Mouse (Mus musculus) midbrain, embryonic 14.5 days (tissue): Measurements from ENCODE around the gene Zranb1. TPM values are rescaled to one million over a fixed set of nuclear protein-coding genes. Genes with fewer than 3 reads are reported as not detected.
A peak's percentile ranks its signal among the peaks of the same experiment; 100 is the strongest.

Experiments
- ATAC-seq: fragments of 200-750 bp; cut with Nextera tagmentation; 2 replicates; pipeline ENCODE4 v1.8.0; 2017; ENCODE audit warnings: moderate number of reproducible peaks, moderate library complexity; ENCODE audit not compliant: low FRiP score, low TSS enrichment
- DNase-seq: peaks from one replicate; pipeline ENCODE4 v3.0.0-alpha.2; 2015
- H3K27ac ChIP-seq: fragments of 300-500 bp; sonication (generic); replicated peaks from 2 replicates; pipeline ENCODE4 v1.5.1; 2014; ENCODE audit warnings: mild to moderate bottlenecking, low read depth, low read length, moderate library complexity
- H3K27me3 ChIP-seq: fragments of 300-500 bp; sonication (generic); 2 replicates; pipeline ENCODE4 v1.6.1; 2014; ENCODE audit warnings: low read length, control low read depth, mixed read lengths; ENCODE audit not compliant: control insufficient read depth, insufficient read depth
- H3K36me3 ChIP-seq: fragments of 300-500 bp; sonication (generic); 2 replicates; pipeline ENCODE4 v1.6.1; 2014; ENCODE audit warnings: low read length, control low read depth; ENCODE audit not compliant: control insufficient read depth, insufficient read depth
- H3K4me1 ChIP-seq: fragments of 300-500 bp; sonication (generic); 2 replicates; pipeline ENCODE4 v1.6.1; 2014; ENCODE audit warnings: mild to moderate bottlenecking, antibody characterized with exemption, low read length, control low read depth; ENCODE audit not compliant: control insufficient read depth, insufficient read depth
- H3K4me2 ChIP-seq: fragments of 300-500 bp; sonication (generic); 2 replicates; pipeline ENCODE4 v1.6.1; 2014; ENCODE audit warnings: mild to moderate bottlenecking, low read length, moderate library complexity
- H3K4me3 ChIP-seq: fragments of 300-500 bp; sonication (generic); replicated peaks from 2 replicates; pipeline ENCODE4 v1.5.1; 2014; ENCODE audit warnings: low read depth, low read length
- H3K9ac ChIP-seq: fragments of 300-500 bp; sonication (generic); replicated peaks from 2 replicates; pipeline ENCODE4 v1.6.1; 2014; ENCODE audit warnings: mild to moderate bottlenecking, low read length, moderate library complexity
- H3K9me3 ChIP-seq: fragments of 300-500 bp; sonication (generic); 2 replicates; pipeline ENCODE4 v1.6.1; 2016; ENCODE audit warnings: low read length, control low read depth, mixed read lengths; ENCODE audit not compliant: control insufficient read depth
- WGBS: fragments of 180-500 bp; shearing (Covaris S2); extraction: QIAGEN DNeasy Blood & Tissue Kit; methylation state at CpG from one replicate; pipeline ENCODE4 v1.1.7; 2014; 5-methylcytosine and 5-hydroxymethylcytosine counted together
- polyA plus RNA-seq: library from polyadenylated mRNA; unstranded; fragments of >200 nt; fragmentation: Nextera tagmentation; extraction: Ambion mirVana; gene quantifications from 2 replicates; pipeline ENCODE4 v1.2.1, GENCODE M21; 2014

The Zranb1 gene
- polyA plus RNA-seq, 1 experiment from 2014 or later: 35.1 TPM

GRCm38 (mm10) chr7:132900826-132901531 lies 30.0 kb upstream of the Zranb1 start:
- 63% methylated on average over 2 of the region's 2 CpGs for WGBS

GRCm38 (mm10) chr7:132903796-132904195 lies 27.1 kb upstream of the Zranb1 start:
- DNase-seq (no peak), ATAC-seq (no peak)
- Histone ChIP-seq H3K36me3 (no peaks in the 10 kb centered on the region), H3K27me3 (no peaks in the 10 kb centered on the region), H3K9me3 (0 out of 2 replicates have a peak, but pooled peaks cover 3% of the 10 kb centered on the region), H3K4me1 (no peaks in the 10 kb centered on the region), H3K4me2 (no peak overlapping the region), H3K9ac (no peak overlapping the region), H3K4me3 (no peak overlapping the region), H3K27ac (no peak overlapping the region)
- WGBS: 71% methylated on average over 3 of the region's 3 CpGs

More at GRCm38 (mm10) chr7:132900826-132901531, 30.0 kb upstream of the Zranb1 start:
- Histone ChIP-seq H3K4me3 (no peak overlapping the region), H3K27me3 (no peaks in the 10 kb centered on the region), H3K36me3 (no peaks in the 10 kb centered on the region), H3K27ac (no peak overlapping the region), H3K9ac (no peak overlapping the region), H3K4me1 (no peaks in the 10 kb centered on the region), H3K9me3 (no peaks in the 10 kb centered on the region), H3K4me2 (no peak overlapping the region)
- DNase-seq: no peak
- no peak for ATAC-seq

- H3K4me3 ChIP-seq: no peak overlapping the region
- ATAC-seq (no peak), DNase-seq (no peak)
- no peak overlapping the region for H3K9ac ChIP-seq
- H3K27me3 ChIP-seq: no peaks in the 10 kb centered on the region
- 12% methylated on average over 3 of the region's 3 CpGs for WGBS
- no peak overlapping the region for H3K4me2 ChIP-seq
- H3K27ac ChIP-seq: no peak overlapping the region
- H3K9me3 ChIP-seq: 0 out of 2 replicates have a peak, but pooled peaks cover 3% of the 10 kb centered on the region
- no peaks in the 10 kb centered on the region for H3K36me3 ChIP-seq
- H3K4me1 ChIP-seq: no peaks in the 10 kb centered on the region
These were observed 9.0 kb upstream of the Zranb1 start for GRCm38 (mm10) chr7:132921971-132922370.

- Histone ChIP-seq H3K4me3 (no peak overlapping the region), H3K9me3 (no peaks in the 10 kb centered on the region), H3K4me2 (no peak overlapping the region), H3K36me3 (no peaks in the 10 kb centered on the region), H3K27me3 (no peaks in the 10 kb centered on the region), H3K27ac (no peak overlapping the region), H3K4me1 (no peaks in the 10 kb centered on the region), H3K9ac (no peak overlapping the region)
- DNase-seq: no peak
- no peak for ATAC-seq
- WGBS: 76% methylated on average over 2 of the region's 2 CpGs
These were observed 5.7 kb upstream of the Zranb1 start for GRCm38 (mm10) chr7:132925227-132925626.

GRCm38 (mm10) chr7:132927201-132927600 lies 3.7 kb upstream of the Zranb1 start:
- DNase-seq: no peak
- Histone ChIP-seq H3K4me1 (peaks cover 1% of the 10 kb centered on the region), H3K27me3 (no peaks in the 10 kb centered on the region), H3K9me3 (no peaks in the 10 kb centered on the region), H3K4me2 (no peak overlapping the region), H3K9ac (no peak overlapping the region), H3K36me3 (no peaks in the 10 kb centered on the region), H3K27ac (no peak overlapping the region), H3K4me3 (no peak overlapping the region)
- 62% methylated on average over 3 of the region's 3 CpGs for WGBS
- no peak for ATAC-seq

- Histone ChIP-seq H3K4me1 (peaks cover 9% of the 10 kb centered on the region), H3K36me3 (no peaks in the 10 kb centered on the region), H3K4me3 (peak overlapping the region; percentile 89), H3K9me3 (no peaks in the 10 kb centered on the region), H3K27me3 (no peaks in the 10 kb centered on the region), H3K27ac (no peak overlapping the region), H3K9ac (no peak overlapping the region), H3K4me2 (peak overlapping the region; percentile 59)
- WGBS: 87% methylated on average over 5 of the region's 5 CpGs
- DNase-seq: no peak
- ATAC-seq: no peak
These were observed 887 bp upstream of the Zranb1 start for GRCm38 (mm10) chr7:132930055-132930454.

GRCm38 (mm10) chr7:132931560-132932351 lies 814 bp downstream of the Zranb1 start:
- peak; percentile 63 for DNase-seq
- peak overlapping the region; percentile 93 for H3K9ac ChIP-seq
- H3K9me3 ChIP-seq: no peaks in the 10 kb centered on the region
- peak overlapping the region; percentile 89 for H3K4me3 ChIP-seq
- H3K4me2 ChIP-seq: peak overlapping the region; percentile 85
- H3K27me3 ChIP-seq: no peaks in the 10 kb centered on the region
- H3K27ac ChIP-seq: peak overlapping the region; percentile 98
- no peak; the same call in none of the 2 replicates for ATAC-seq
- no peaks in the 10 kb centered on the region for H3K36me3 ChIP-seq
- peaks cover 9% of the 10 kb centered on the region for H3K4me1 ChIP-seq
- WGBS: under 1% methylated on average over 55 of the region's 55 CpGs

- H3K4me2 ChIP-seq: no peak overlapping the region
- no peak for DNase-seq
- H3K4me3 ChIP-seq: no peak overlapping the region
- H3K4me1 ChIP-seq: peaks cover 9% of the 10 kb centered on the region
- ATAC-seq: no peak
- no peaks in the 10 kb centered on the region for H3K27me3 ChIP-seq
- H3K27ac ChIP-seq: no peak overlapping the region
- H3K36me3 ChIP-seq: no peaks in the 10 kb centered on the region
- H3K9ac ChIP-seq: no peak overlapping the region
- 81% methylated on average over 1 of the region's 1 CpGs for WGBS
- H3K9me3 ChIP-seq: no peaks in the 10 kb centered on the region
These were observed 2.4 kb downstream of the Zranb1 start for GRCm38 (mm10) chr7:132933331-132933730.
